Mouse (Mus musculus) hindbrain, embryonic 16.5 days (tissue): ENCODE results near the gene Spon2. TPM values are rescaled to one million over a fixed set of nuclear protein-coding genes. Genes with fewer than 3 reads are reported as not detected.

ENCODE experiments used
- ATAC-seq: fragments of 200-750 bp; cut with Nextera tagmentation; 2 replicates; pipeline ENCODE4 v1.8.0; 2017; ENCODE audit warnings: moderate TSS enrichment, moderate library complexity
- H3K27ac ChIP-seq: fragments of 300-500 bp; sonication (generic); 2 replicates; pipeline ENCODE4 v1.5.1; 2014; ENCODE audit warnings: low read depth, mild to moderate bottlenecking, control low read depth, low read length, moderate library complexity
- H3K27me3 ChIP-seq: fragments of 300-500 bp; sonication (generic); replicated peaks from 2 replicates; pipeline ENCODE4 v1.6.1; 2014; ENCODE audit warnings: low read length; ENCODE audit not compliant: control insufficient read depth, insufficient read depth
- H3K36me3 ChIP-seq: fragments of 300-500 bp; sonication (generic); 2 replicates; pipeline ENCODE4 v1.6.1; 2014; ENCODE audit warnings: mild to moderate bottlenecking, low read length, moderate library complexity, mixed read lengths; ENCODE audit not compliant: control insufficient read depth, insufficient read depth
- H3K4me1 ChIP-seq: fragments of 300-500 bp; sonication (generic); 2 replicates; pipeline ENCODE4 v1.6.1; 2014; ENCODE audit warnings: low read depth, low read length; ENCODE audit not compliant: control insufficient read depth, insufficient read depth
- H3K4me2 ChIP-seq: fragments of 300-500 bp; sonication (generic); 2 replicates; pipeline ENCODE4 v1.6.1; 2014; ENCODE audit warnings: mild to moderate bottlenecking, low read length, control low read depth, moderate library complexity
- H3K4me3 ChIP-seq: fragments of 300-500 bp; sonication (generic); 2 replicates; pipeline ENCODE4 v1.5.1; 2014; ENCODE audit warnings: mild to moderate bottlenecking, low read length, control low read depth, moderate library complexity
- H3K9ac ChIP-seq: fragments of 300-500 bp; sonication (generic); 2 replicates; pipeline ENCODE4 v1.6.1; 2014; ENCODE audit warnings: low read depth, mild to moderate bottlenecking, control low read depth, low read length, moderate library complexity
- H3K9me3 ChIP-seq: fragments of 300-500 bp; sonication (generic); 2 replicates; pipeline ENCODE4 v1.6.1; 2014; ENCODE audit warnings: mild to moderate bottlenecking, low read length, moderate library complexity; ENCODE audit not compliant: control insufficient read depth
- WGBS: fragments of 180-500 bp; shearing (Covaris S2); extraction: QIAGEN DNeasy Blood & Tissue Kit; methylation state at CpG from one replicate; pipeline ENCODE4 v1.1.7; 2014; 5-methylcytosine and 5-hydroxymethylcytosine counted together
- polyA plus RNA-seq: library from polyadenylated mRNA; unstranded; fragments of >200 nt; fragmentation: Nextera tagmentation; extraction: Ambion mirVana; gene quantifications from 2 replicates; pipeline ENCODE4 v1.2.1, GENCODE M21; 2015

Spon2 gene
- polyA plus RNA-seq, 1 experiment from 2014 or later: 4.7 TPM

GRCm38 (mm10) chr5:33206328-33206727 is 11.9 kb downstream of the Spon2 start:
- H3K27ac ChIP-seq: no peak overlapping the region
- WGBS: 90% methylated on average over 7 of the region's 7 CpGs
- no peaks in the 10 kb centered on the region for H3K4me1 ChIP-seq
- H3K27me3 ChIP-seq: no peaks in the 10 kb centered on the region
- H3K9ac ChIP-seq: no peak overlapping the region
- H3K4me3 ChIP-seq: no peak overlapping the region
- no peak for ATAC-seq
- no peaks in the 10 kb centered on the region for H3K36me3 ChIP-seq
- no peak overlapping the region for H3K4me2 ChIP-seq
- H3K9me3 ChIP-seq: no peaks in the 10 kb centered on the region

- 81% methylated on average over 7 of the region's 7 CpGs for WGBS
- Histone ChIP-seq H3K4me3 (no peak overlapping the region), H3K27me3 (no peaks in the 10 kb centered on the region), H3K9me3 (no peaks in the 10 kb centered on the region), H3K27ac (no peak overlapping the region), H3K9ac (no peak overlapping the region), H3K4me1 (no peaks in the 10 kb centered on the region), H3K4me2 (no peak overlapping the region), H3K36me3 (no peaks in the 10 kb centered on the region)
- no peak for ATAC-seq
These were observed 14.0 kb downstream of the Spon2 start for GRCm38 (mm10) chr5:33204284-33204683.

GRCm38 (mm10) chr5:33203691-33204242 is 14.5 kb downstream of the Spon2 start:
- Histone ChIP-seq H3K4me3 (no peak overlapping the region), H3K27ac (no peak overlapping the region), H3K4me2 (peak overlapping the region; percentile 24), H3K9me3 (no peaks in the 10 kb centered on the region), H3K4me1 (no peaks in the 10 kb centered on the region), H3K27me3 (no peaks in the 10 kb centered on the region), H3K36me3 (no peaks in the 10 kb centered on the region), H3K9ac (no peak overlapping the region)
- WGBS: 12% methylated on average over 9 of the region's 9 CpGs
- ATAC-seq: peak; percentile 84

- ATAC-seq: no peak
- Histone ChIP-seq H3K9ac (no peak overlapping the region), H3K4me1 (no peaks in the 10 kb centered on the region), H3K4me2 (no peak overlapping the region), H3K4me3 (no peak overlapping the region), H3K9me3 (no peaks in the 10 kb centered on the region), H3K27ac (no peak overlapping the region), H3K27me3 (no peaks in the 10 kb centered on the region), H3K36me3 (no peaks in the 10 kb centered on the region)
- 84% methylated on average over 6 of the region's 6 CpGs for WGBS
These were observed 15.1 kb downstream of the Spon2 start for GRCm38 (mm10) chr5:33203171-33203565.

- Histone ChIP-seq H3K9me3 (no peaks in the 10 kb centered on the region), H3K27me3 (no peaks in the 10 kb centered on the region), H3K4me3 (no peak overlapping the region), H3K4me2 (no peak overlapping the region), H3K9ac (no peak overlapping the region), H3K27ac (no peak overlapping the region), H3K4me1 (no peaks in the 10 kb centered on the region), H3K36me3 (no peaks in the 10 kb centered on the region)
- 85% methylated on average over 13 of the region's 13 CpGs for WGBS
- no peak for ATAC-seq
These were observed 15.6 kb downstream of the Spon2 start for GRCm38 (mm10) chr5:33202516-33203170.

GRCm38 (mm10) chr5:33201697-33202096 is 16.6 kb downstream of the Spon2 start:
- H3K27ac ChIP-seq: no peak overlapping the region
- WGBS: 66% methylated on average over 13 of the region's 13 CpGs

GRCm38 (mm10) chr5:33200071-33200470 is 18.2 kb downstream of the Spon2 start:
- no peak overlapping the region for H3K4me2 ChIP-seq
- no peaks in the 10 kb centered on the region for H3K36me3 ChIP-seq
- H3K9ac ChIP-seq: no peak overlapping the region
- ATAC-seq: no peak
- 56% methylated on average over 1 of the region's 1 CpGs for WGBS
- no peaks in the 10 kb centered on the region for H3K4me1 ChIP-seq
- no peak overlapping the region for H3K4me3 ChIP-seq
- no peak overlapping the region for H3K27ac ChIP-seq
- H3K27me3 ChIP-seq: no peaks in the 10 kb centered on the region
- H3K9me3 ChIP-seq: no peaks in the 10 kb centered on the region

More at GRCm38 (mm10) chr5:33201697-33202096, 16.6 kb downstream of the Spon2 start:
- Histone ChIP-seq H3K27me3 (no peaks in the 10 kb centered on the region), H3K36me3 (no peaks in the 10 kb centered on the region), H3K9ac (no peak overlapping the region), H3K4me2 (no peak overlapping the region), H3K9me3 (no peaks in the 10 kb centered on the region), H3K4me1 (no peaks in the 10 kb centered on the region), H3K4me3 (no peak overlapping the region)
- ATAC-seq: no peak

GRCm38 (mm10) chr5:33195246-33195852 is 22.9 kb downstream of the Spon2 start:
- Histone ChIP-seq H3K4me1 (no peaks in the 10 kb centered on the region), H3K4me2 (no peak overlapping the region), H3K36me3 (no peaks in the 10 kb centered on the region), H3K9me3 (no peaks in the 10 kb centered on the region), H3K27ac (no peak overlapping the region), H3K9ac (no peak overlapping the region), H3K27me3 (no peaks in the 10 kb centered on the region), H3K4me3 (no peak overlapping the region)
- ATAC-seq: no peak
- 68% methylated on average over 9 of the region's 9 CpGs for WGBS

GRCm38 (mm10) chr5:33193567-33193966 is 24.7 kb downstream of the Spon2 start:
- Histone ChIP-seq H3K4me3 (no peak overlapping the region), H3K4me1 (no peaks in the 10 kb centered on the region), H3K9ac (no peak overlapping the region), H3K9me3 (no peaks in the 10 kb centered on the region), H3K27me3 (no peaks in the 10 kb centered on the region), H3K36me3 (no peaks in the 10 kb centered on the region), H3K4me2 (no peak overlapping the region), H3K27ac (no peak overlapping the region)
- no peak for ATAC-seq
- WGBS: 62% methylated on average over 7 of the region's 7 CpGs
